Mouse (Mus musculus) intestine, embryonic 14.5 days (tissue): ENCODE measurements around the gene Siva1. TPM values are rescaled to one million over a fixed set of nuclear protein-coding genes. Genes with fewer than 3 reads are reported as not detected.

Source experiments
- ATAC-seq: fragments of 200-750 bp; cut with Nextera tagmentation; replicated peaks from 2 replicates; pipeline ENCODE4 v1.8.0; 2017; ENCODE audit warnings: low read depth, moderate number of reproducible peaks, moderate TSS enrichment, moderate library complexity; ENCODE audit not compliant: low FRiP score, low TSS enrichment
- DNase-seq: peaks from one replicate; pipeline ENCODE4 v3.0.0-alpha.2; 2018; ENCODE audit warnings: low spot score
- H3K27ac ChIP-seq: fragments of 300-500 bp; sonication (generic); 2 replicates; pipeline ENCODE4 v1.5.1; 2014; ENCODE audit warnings: low read depth, mild to moderate bottlenecking, control low read depth
- H3K27me3 ChIP-seq: fragments of 300-500 bp; sonication (generic); replicated peaks from 2 replicates; pipeline ENCODE4 v1.6.1; 2014; ENCODE audit warnings: low read length, control low read depth; ENCODE audit not compliant: control insufficient read depth, insufficient read depth
- H3K36me3 ChIP-seq: fragments of 300-500 bp; sonication (generic); 2 replicates; pipeline ENCODE4 v1.6.1; 2014; ENCODE audit warnings: low read length, control low read depth; ENCODE audit not compliant: control insufficient read depth, insufficient read depth
- H3K4me1 ChIP-seq: fragments of 300-500 bp; sonication (generic); replicated peaks from 2 replicates; pipeline ENCODE4 v1.6.1; 2014; ENCODE audit warnings: low read length, control low read depth, mixed read lengths; ENCODE audit not compliant: control insufficient read depth, insufficient read depth
- H3K4me2 ChIP-seq: fragments of 300-500 bp; sonication (generic); 2 replicates; pipeline ENCODE4 v1.6.1; 2014; ENCODE audit warnings: low read length
- H3K4me3 ChIP-seq: fragments of 300-500 bp; sonication (generic); 2 replicates; pipeline ENCODE4 v1.5.1; 2014; ENCODE audit warnings: low read depth, low read length, control low read depth, mixed read lengths
- H3K9ac ChIP-seq: fragments of 300-500 bp; sonication (generic); 2 replicates; pipeline ENCODE4 v1.6.1; 2014; ENCODE audit warnings: mild to moderate bottlenecking, low read length
- H3K9me3 ChIP-seq: fragments of 300-500 bp; sonication (generic); 2 replicates; pipeline ENCODE4 v1.6.1; 2016; ENCODE audit warnings: low read length, control low read depth; ENCODE audit not compliant: control insufficient read depth
- WGBS: fragments of 180-500 bp; shearing (Covaris S2); extraction: QIAGEN DNeasy Blood & Tissue Kit; methylation state at CpG from one replicate; pipeline ENCODE4 v1.1.7; 2014; 5-methylcytosine and 5-hydroxymethylcytosine counted together
- microRNA-seq: library from miRNA; unstranded; fragments of <30 nt; microRNA quantifications from one replicate; pipeline ENCODE4, GENCODE M21; 2016
- polyA plus RNA-seq: library from polyadenylated mRNA; unstranded; fragments of >200 nt; fragmentation: Nextera tagmentation; extraction: Ambion mirVana; gene quantifications from 2 replicates; pipeline ENCODE4 v1.2.1, GENCODE M21; 2014

Siva1 gene
- polyA plus RNA-seq, 1 experiment from 2014 or later: 324 TPM

- ATAC-seq (no peak), DNase-seq (no peak)
- Histone ChIP-seq H3K4me1 (peaks cover 8% of the 10 kb centered on the region; the same call in 1 of the 2 replicates), H3K4me2 (peak overlapping the region; percentile 8; the same call in 1 of the 2 replicates), H3K27me3 (no peaks in the 10 kb centered on the region), H3K4me3 (no peak overlapping the region), H3K9me3 (no peaks in the 10 kb centered on the region), H3K27ac (no peak overlapping the region), H3K9ac (no peak overlapping the region), H3K36me3 (no peaks in the 10 kb centered on the region)
- WGBS: 57% methylated on average over 15 of the region's 15 CpGs
Measured at GRCm38 (mm10) chr12:112688458-112688857, 44.0 kb downstream of the Siva1 start.

- Histone ChIP-seq H3K9me3 (no peaks in the 10 kb centered on the region), H3K36me3 (no peaks in the 10 kb centered on the region), H3K27ac (peak overlapping the region; percentile 73), H3K4me3 (peak overlapping the region; percentile 67), H3K4me1 (peaks cover 14% of the 10 kb centered on the region; the same call in 1 of the 2 replicates), H3K27me3 (no peaks in the 10 kb centered on the region), H3K9ac (peak overlapping the region; percentile 89), H3K4me2 (peak overlapping the region; percentile 88)
- ATAC-seq (peak; percentile 91), DNase-seq (peak; percentile 96)
- WGBS: 2% methylated on average over 54 of the region's 54 CpGs
Measured at GRCm38 (mm10) chr12:112693185-112694126, 49.0 kb downstream of the Siva1 start.

GRCm38 (mm10) chr12:112694127-112694475 is 49.6 kb downstream of the Siva1 start:
- Histone ChIP-seq H3K4me1 (peaks cover 14% of the 10 kb centered on the region; the same call in 1 of the 2 replicates), H3K4me3 (peak overlapping the region; percentile 67), H3K36me3 (no peaks in the 10 kb centered on the region), H3K9me3 (no peaks in the 10 kb centered on the region), H3K27me3 (no peaks in the 10 kb centered on the region), H3K27ac (peak overlapping the region; percentile 73; the same call in 1 of the 2 replicates), H3K9ac (peak overlapping the region; percentile 89), H3K4me2 (peak overlapping the region; percentile 88)
- no peak for ATAC-seq
- 79% methylated on average over 10 of the region's 10 CpGs for WGBS
- no peak for DNase-seq

- Histone ChIP-seq H3K27me3 (peaks cover 9% of the 10 kb centered on the region; the same call in 1 of the 2 replicates), H3K36me3 (no peaks in the 10 kb centered on the region), H3K4me1 (peaks cover 20% of the 10 kb centered on the region; the same call in 1 of the 2 replicates), H3K4me3 (no peak overlapping the region), H3K4me2 (no peak overlapping the region), H3K9ac (no peak overlapping the region), H3K9me3 (no peaks in the 10 kb centered on the region), H3K27ac (no peak overlapping the region)
- DNase-seq: no peak
- WGBS: 77% methylated on average over 3 of the region's 3 CpGs
- no peak for ATAC-seq
Measured at GRCm38 (mm10) chr12:112696806-112697425, 52.4 kb downstream of the Siva1 start.

Small RNAs within 50 kb of the gene (microRNA-seq; reads per million reads assigned to microRNA genes)
- 0.51 reads per million for gene Mir6939

Other genes starting within 250 kb of the Siva1 start
- gene A530016L24Rik, start 155.2 kb upstream of the Siva1 start, polyA plus RNA-seq: 0.41 and 0.60 TPM in 2 replicates
- gene Tmem179, start 127.9 kb upstream of the Siva1 start, polyA plus RNA-seq: 3.1 and 3.3 TPM in 2 replicates
- 4.3 and 4.6 TPM in 2 replicates for gene Inf2, start 55.9 kb upstream of the Siva1 start, polyA plus RNA-seq
- 1.8 and 2.0 TPM in 2 replicates for gene Adssl1, start 24.6 kb upstream of the Siva1 start, polyA plus RNA-seq
- 56.2 and 58.8 TPM in 2 replicates for gene Akt1, start 30.2 kb downstream of the Siva1 start, polyA plus RNA-seq
- 9.4 and 9.8 TPM in 2 replicates for gene Zbtb42, start 34.1 kb downstream of the Siva1 start, polyA plus RNA-seq
- gene Cep170b, start 75.8 kb downstream of the Siva1 start, polyA plus RNA-seq: 15.9 and 18.3 TPM in 2 replicates
- 12.6 and 13.0 TPM in 2 replicates for gene Pld4, start 116.0 kb downstream of the Siva1 start, polyA plus RNA-seq
- gene Ahnak2, start 158.0 kb downstream of the Siva1 start, polyA plus RNA-seq: 2.9 and 3.1 TPM in 2 replicates
- 4.3 and 7.0 TPM in 2 replicates for gene Clba1, start 164.3 kb downstream of the Siva1 start, polyA plus RNA-seq
- 116 and 126 TPM in 2 replicates for gene Cdca4, start 184.7 kb downstream of the Siva1 start, polyA plus RNA-seq
- gene Gpr132, start 223.5 kb downstream of the Siva1 start, polyA plus RNA-seq: 0.42 and 0.50 TPM in 2 replicates